Mouse (Mus musculus) brain, adult 10 weeks (tissue): Measurements from ENCODE around the gene Mroh8. TPM values are rescaled to one million over a fixed set of nuclear protein-coding genes. Genes with fewer than 3 reads are reported as not detected.

Source experiments
- polyA plus RNA-seq: library from polyadenylated mRNA; stranded (reverse); fragments of 350-450 nt; fragmentation: Illumina TruSeq; extraction: RNeasy Lipid Tissue Mini Kit (QIAGEN cat#74804); gene quantifications from one replicate; pipeline ENCODE4 v1.2.3, GENCODE M21; 2015; ENCODE audit warnings: low read depth, low replicate concordance

Gene Mroh8
- polyA plus RNA-seq: 0.37 TPM

GRCm38 (mm10) chr2:157279416-157279800, at the start of gene Mroh8:
Mroh8 (minus strand) TSS chr2:157279549.

GRCm38 (mm10) chr2:157278717-157279415, 483 bp downstream of the Mroh8 start, which contains the start of gene Rpn2:
Rpn2 (plus strand) TSS chr2:157279017.

GRCm38 (mm10) chr2:157204366-157205218, 74.8 kb downstream of the Mroh8 start, which contains the start of gene Rbl1:
Rbl1 (minus strand) TSS chr2:157204534.

Other genes with a start within 250 kb of the Mroh8 start
- 8.2 TPM for gene Soga1, start 200.3 kb downstream of the Mroh8 start, polyA plus RNA-seq
- gene Tldc2, start 192.5 kb downstream of the Mroh8 start, polyA plus RNA-seq: not detected
- gene Samhd1, start 144.3 kb downstream of the Mroh8 start, polyA plus RNA-seq: 14.9 TPM
- gene Rbl1, start 75.0 kb downstream of the Mroh8 start, polyA plus RNA-seq: 1.7 TPM
- gene Rpn2, start 532 bp downstream of the Mroh8 start, polyA plus RNA-seq: 113 TPM
- gene Ghrh, start 68.0 kb upstream of the Mroh8 start, polyA plus RNA-seq: 1.3 TPM
- 82.5 TPM for gene Manbal, start 88.0 kb upstream of the Mroh8 start, polyA plus RNA-seq
- 56.0 TPM for gene Src, start 138.9 kb upstream of the Mroh8 start, polyA plus RNA-seq